Mouse (Mus musculus) thymus, adult 2 months (tissue): Measurements from ENCODE around the gene Dcst1. TPM values are rescaled to one million over a fixed set of nuclear protein-coding genes. Genes with fewer than 3 reads are reported as not detected.
A peak's percentile ranks its signal among the peaks of the same experiment; 100 is the strongest.

Source experiments
- DNase-seq: peaks from one replicate; pipeline ENCODE4 v3.0.0; 2021
- H3K27ac ChIP-seq: fragments of 200-500 bp; 2 replicates; pipeline ENCODE4 v1.5.1; 2012; ENCODE audit warnings: low read length, control low read depth; ENCODE audit not compliant: control insufficient read depth, insufficient read depth
- H3K27me3 ChIP-seq: fragments of 200-500 bp; 2 replicates; pipeline ENCODE4 v1.6.1; 2012; ENCODE audit warnings: mild to moderate bottlenecking, low read length, moderate library complexity, mixed read lengths; ENCODE audit not compliant: control insufficient read depth, insufficient read depth
- H3K36me3 ChIP-seq: fragments of 200-500 bp; 2 replicates; pipeline ENCODE4 v1.6.1; 2012; ENCODE audit warnings: mild to moderate bottlenecking, low read length, moderate library complexity; ENCODE audit not compliant: control insufficient read depth, insufficient read depth
- H3K4me1 ChIP-seq: fragments of 200-500 bp; replicated peaks from 2 replicates; pipeline ENCODE4 v1.6.1; 2012; ENCODE audit warnings: low read length; ENCODE audit not compliant: control insufficient read depth, insufficient read depth
- H3K4me3 ChIP-seq: fragments of 200-500 bp; 2 replicates; pipeline ENCODE4 v1.5.1; 2012; ENCODE audit warnings: mild to moderate bottlenecking, low read length, control low read depth, moderate library complexity; ENCODE audit not compliant: control insufficient read depth, insufficient read depth
- CTCF ChIP-seq: fragments of 200-500 bp; IDR thresholded peaks from 2 replicates; pipeline ENCODE4 v1.5.1; 2012; ENCODE audit warnings: mild to moderate bottlenecking, control low read depth, low read length, moderate library complexity, borderline replicate concordance; ENCODE audit not compliant: control insufficient read depth, poor library complexity, insufficient read depth; ENCODE audit errors: extremely low read depth
- POLR2A ChIP-seq: fragments of 200-500 bp; IDR thresholded peaks from 2 replicates; pipeline ENCODE4 v1.6.1; 2012; ENCODE audit warnings: mild to moderate bottlenecking, low read length, control low read depth, moderate library complexity; ENCODE audit not compliant: control insufficient read depth, poor library complexity, insufficient read depth; ENCODE audit errors: extremely low read depth
- WGBS: fragments of 180-500 bp; shearing (Covaris S2); methylation state at CpG from one replicate; pipeline ENCODE4 v1.1.7; 2018; 5-methylcytosine and 5-hydroxymethylcytosine counted together
- polyA plus RNA-seq: library from polyadenylated mRNA; depleted of rRNA; stranded (reverse); fragments of >200 nt; gene quantifications from 2 replicates; pipeline ENCODE4 v1.2.3, GENCODE M21; 2012

Gene Dcst1
- polyA plus RNA-seq, 1 experiment: 0.24 TPM

- 18% methylated on average over 5 of the region's 5 CpGs for WGBS
Observed at GRCm38 (mm10) chr3:89354816-89355511, 10.1 kb downstream of the Dcst1 start.

GRCm38 (mm10) chr3:89351271-89351670 is 13.8 kb downstream of the Dcst1 start:
- H3K27me3 ChIP-seq: no peaks in the 10 kb centered on the region; the same call in 1 of the 2 replicates
- no peak overlapping the region for H3K4me3 ChIP-seq
- no peak for DNase-seq
- no peaks in the 10 kb centered on the region for H3K36me3 ChIP-seq
- WGBS: 92% methylated on average over 5 of the region's 5 CpGs
- TF ChIP-seq CTCF: no peak
- no peak for TF ChIP-seq POLR2A
- H3K4me1 ChIP-seq: peaks cover 17% of the 10 kb centered on the region
- no peak overlapping the region for H3K27ac ChIP-seq

More at GRCm38 (mm10) chr3:89354816-89355511, 10.1 kb downstream of the Dcst1 start:
- Histone ChIP-seq H3K27ac (no peak overlapping the region), H3K36me3 (no peaks in the 10 kb centered on the region), H3K4me1 (peaks cover 7% of the 10 kb centered on the region), H3K4me3 (no peak overlapping the region), H3K27me3 (no peaks in the 10 kb centered on the region; the same call in 1 of the 2 replicates)
- TF ChIP-seq POLR2A (no peak), CTCF (peak; percentile 37; the same call in 1 of the 2 replicates)
- peak; percentile 85 for DNase-seq

GRCm38 (mm10) chr3:89349869-89350501 is 15.1 kb downstream of the Dcst1 start, which contains the start of gene Adam15:
Gene Adam15 (minus strand): TSS chr3:89349996.
- 1% methylated on average over 59 of the region's 59 CpGs for WGBS
- Histone ChIP-seq H3K4me1 (peaks cover 17% of the 10 kb centered on the region), H3K27me3 (no peaks in the 10 kb centered on the region; the same call in 1 of the 2 replicates), H3K27ac (no peak within 1 kb of the TSS), H3K4me3 (peak within 1 kb of the TSS; percentile 47), H3K36me3 (no peaks in the 10 kb centered on the region)
- TF ChIP-seq CTCF (peak; percentile 27; the same call in 1 of the 2 replicates), POLR2A (no peak)
- peak; percentile 84 for DNase-seq

GRCm38 (mm10) chr3:89348911-89349868 is 15.9 kb downstream of the Dcst1 start:
- H3K36me3 ChIP-seq: no peaks in the 10 kb centered on the region
- H3K4me3 ChIP-seq: peak overlapping the region; percentile 44
- no peak for DNase-seq
- no peak overlapping the region for H3K27ac ChIP-seq
- H3K4me1 ChIP-seq: peaks cover 17% of the 10 kb centered on the region
- TF ChIP-seq POLR2A (no peak), CTCF (no peak)
- 17% methylated on average over 38 of the region's 38 CpGs for WGBS
- no peaks in the 10 kb centered on the region; the same call in 1 of the 2 replicates for H3K27me3 ChIP-seq

GRCm38 (mm10) chr3:89347916-89348315 is 17.1 kb downstream of the Dcst1 start:
- Histone ChIP-seq H3K4me3 (no peak overlapping the region), H3K27ac (no peak overlapping the region), H3K27me3 (no peaks in the 10 kb centered on the region; the same call in 1 of the 2 replicates), H3K4me1 (peaks cover 17% of the 10 kb centered on the region), H3K36me3 (no peaks in the 10 kb centered on the region)
- 50% methylated on average over 1 of the region's 1 CpGs for WGBS
- no peak for DNase-seq
- TF ChIP-seq CTCF: no peak
- TF ChIP-seq POLR2A: no peak
